Mouse (Mus musculus) E14TG2a.4 (cell line): ENCODE measurements around the gene Drc7.

Source experiments
- H3K27me3 ChIP-seq: 2 replicates; pipeline ENCODE4 v1.6.1; 2014; ENCODE audit warnings: low read length, control low read depth; ENCODE audit not compliant: insufficient read depth
- H3K36me3 ChIP-seq: 2 replicates; pipeline ENCODE4 v1.6.1; 2014; ENCODE audit warnings: low read length, control low read depth; ENCODE audit not compliant: insufficient read depth
- H3K4me1 ChIP-seq: replicated peaks from 2 replicates; pipeline ENCODE4 v1.6.1; 2014; ENCODE audit warnings: low read depth, low read length, control low read depth
- H3K4me3 ChIP-seq: replicated peaks from 2 replicates; pipeline ENCODE4 v1.5.1; 2014; ENCODE audit warnings: mild to moderate bottlenecking, low read length
- H3K9me3 ChIP-seq: 2 replicates; pipeline ENCODE4 v1.6.1; 2014; ENCODE audit warnings: low read length, control low read depth
- CTCF ChIP-seq: conservative IDR thresholded peaks from 2 replicates; pipeline ENCODE4 v1.5.1; 2014; ENCODE audit warnings: low read length
- NANOG ChIP-seq: IDR thresholded peaks from 2 replicates; pipeline ENCODE4 v1.6.1; 2014; ENCODE audit warnings: borderline replicate concordance, low read length, mixed read lengths
- POU5F1 ChIP-seq: IDR thresholded peaks from 2 replicates; pipeline ENCODE4 v1.6.1; 2014; ENCODE audit warnings: low read length, borderline replicate concordance

Drc7 gene

GRCm38 (mm10) chr8:95075504-95075903 is 20.6 kb downstream of the Drc7 start:
- Histone ChIP-seq H3K4me1 (peaks cover 18% of the 10 kb centered on the region), H3K4me3 (no peak overlapping the region), H3K9me3 (no peaks in the 10 kb centered on the region), H3K27me3 (peaks cover 27% of the 10 kb centered on the region), H3K36me3 (no peaks in the 10 kb centered on the region)
- no peak for TF ChIP-seq NANOG
- TF ChIP-seq CTCF, result no peak
- TF ChIP-seq POU5F1, result no peak

- H3K4me3 ChIP-seq, result no peak overlapping the region
- no peaks in the 10 kb centered on the region for H3K9me3 ChIP-seq
- no peak for TF ChIP-seq POU5F1
- no peak for TF ChIP-seq CTCF
- no peak for TF ChIP-seq NANOG
- peaks cover 18% of the 10 kb centered on the region for H3K4me1 ChIP-seq
- H3K36me3 ChIP-seq, result no peaks in the 10 kb centered on the region
- H3K27me3 ChIP-seq, result peaks cover 24% of the 10 kb centered on the region
Measured at GRCm38 (mm10) chr8:95076151-95076550, 21.2 kb downstream of the Drc7 start.

- peaks cover 7% of the 10 kb centered on the region for H3K36me3 ChIP-seq
- H3K27me3 ChIP-seq, result peaks cover 22% of the 10 kb centered on the region
- peaks cover 34% of the 10 kb centered on the region for H3K4me1 ChIP-seq
- TF ChIP-seq POU5F1 (no peak), CTCF (no peak), NANOG (no peak)
- no peaks in the 10 kb centered on the region for H3K9me3 ChIP-seq
- H3K4me3 ChIP-seq, result no peak overlapping the region
Measured at GRCm38 (mm10) chr8:95078055-95078454, 23.2 kb downstream of the Drc7 start.

- Histone ChIP-seq H3K4me1 (peaks cover 36% of the 10 kb centered on the region), H3K36me3 (peaks cover 19% of the 10 kb centered on the region), H3K4me3 (no peak overlapping the region), H3K9me3 (no peaks in the 10 kb centered on the region), H3K27me3 (peaks cover 10% of the 10 kb centered on the region)
- TF ChIP-seq NANOG (no peak), POU5F1 (no peak), CTCF (no peak)
Measured at GRCm38 (mm10) chr8:95079305-95079704, 24.4 kb downstream of the Drc7 start.

GRCm38 (mm10) chr8:95080381-95081341 is 25.8 kb downstream of the Drc7 start, which contains the start of gene Katnb1:
Katnb1 (plus strand) TSS chr8:95081186.
- peak within 1 kb of the TSS; percentile 93 for H3K4me3 ChIP-seq
- peaks cover 48% of the 10 kb centered on the region for H3K4me1 ChIP-seq
- no peaks in the 10 kb centered on the region for H3K9me3 ChIP-seq
- H3K27me3 ChIP-seq, result peaks cover 3% of the 10 kb centered on the region
- H3K36me3 ChIP-seq, result peaks cover 29% of the 10 kb centered on the region
- no peak for TF ChIP-seq NANOG
- TF ChIP-seq CTCF, result no peak
- TF ChIP-seq POU5F1, result no peak

GRCm38 (mm10) chr8:95081650-95082049 is 26.7 kb downstream of the Drc7 start:
- Histone ChIP-seq H3K4me3 (peak overlapping the region; percentile 93), H3K4me1 (peaks cover 52% of the 10 kb centered on the region), H3K27me3 (no peaks in the 10 kb centered on the region), H3K9me3 (no peaks in the 10 kb centered on the region), H3K36me3 (peaks cover 36% of the 10 kb centered on the region)
- no peak for TF ChIP-seq CTCF

GRCm38 (mm10) chr8:95084261-95084660 is 29.4 kb downstream of the Drc7 start:
- Histone ChIP-seq H3K9me3 (no peaks in the 10 kb centered on the region), H3K27me3 (no peaks in the 10 kb centered on the region), H3K4me3 (peak overlapping the region; percentile 53; the same call in 1 of the 2 replicates), H3K4me1 (peaks cover 52% of the 10 kb centered on the region), H3K36me3 (peaks cover 62% of the 10 kb centered on the region)
- TF ChIP-seq CTCF (no peak), POU5F1 (no peak), NANOG (no peak)

GRCm38 (mm10) chr8:95084744-95085431 is 30.0 kb downstream of the Drc7 start:
- Histone ChIP-seq H3K4me1 (peaks cover 48% of the 10 kb centered on the region), H3K4me3 (peak overlapping the region; percentile 53), H3K36me3 (peaks cover 69% of the 10 kb centered on the region), H3K27me3 (no peaks in the 10 kb centered on the region), H3K9me3 (no peaks in the 10 kb centered on the region)
- TF ChIP-seq NANOG, result no peak
- no peak for TF ChIP-seq CTCF
- TF ChIP-seq POU5F1, result no peak
